Mouse (Mus musculus) heart, embryonic 12.5 days (tissue): ENCODE measurements around the gene Gpr26. TPM values are rescaled to one million over a fixed set of nuclear protein-coding genes. Genes with fewer than 3 reads are reported as not detected.

Experiments
- ATAC-seq: fragments of 200-750 bp; cut with Nextera tagmentation; 2 replicates; pipeline ENCODE4 v1.8.0; 2017; ENCODE audit warnings: moderate TSS enrichment, moderate library complexity; ENCODE audit not compliant: insufficient number of reproducible peaks, low FRiP score
- H3K27ac ChIP-seq: fragments of 300-500 bp; sonication (generic); 2 replicates; pipeline ENCODE4 v1.5.1; 2016; ENCODE audit warnings: mild to moderate bottlenecking, moderate library complexity; ENCODE audit not compliant: poor library complexity, severe bottlenecking
- H3K27me3 ChIP-seq: fragments of 300-500 bp; sonication (generic); replicated peaks from 2 replicates; pipeline ENCODE4 v1.6.1; 2016; ENCODE audit warnings: mild to moderate bottlenecking, moderate library complexity
- H3K36me3 ChIP-seq: fragments of 300-500 bp; sonication (generic); 2 replicates; pipeline ENCODE4 v1.6.1; 2016; ENCODE audit warnings: mild to moderate bottlenecking, moderate library complexity
- H3K4me1 ChIP-seq: fragments of 300-500 bp; sonication (generic); replicated peaks from 2 replicates; pipeline ENCODE4 v1.6.1; 2016; ENCODE audit warnings: mild to moderate bottlenecking
- H3K4me2 ChIP-seq: fragments of 300-500 bp; sonication (generic); 2 replicates; pipeline ENCODE4 v1.6.1; 2016; ENCODE audit warnings: mild to moderate bottlenecking, moderate library complexity
- H3K4me3 ChIP-seq: fragments of 300-500 bp; sonication (generic); 2 replicates; pipeline ENCODE4 v1.5.1; 2016; ENCODE audit warnings: mild to moderate bottlenecking
- H3K9ac ChIP-seq: fragments of 300-500 bp; sonication (generic); 2 replicates; pipeline ENCODE4 v1.6.1; 2016; ENCODE audit warnings: mild to moderate bottlenecking, moderate library complexity
- H3K9me3 ChIP-seq: fragments of 300-500 bp; sonication (generic); replicated peaks from 2 replicates; pipeline ENCODE4 v1.6.1; 2016; ENCODE audit warnings: mild to moderate bottlenecking, moderate library complexity
- WGBS: fragments of 180-500 bp; shearing (Covaris S2); methylation state at CpG from one replicate; pipeline ENCODE4 v1.1.7; 2016; 5-methylcytosine and 5-hydroxymethylcytosine counted together
- polyA plus RNA-seq: library from polyadenylated mRNA; unstranded; fragments of >200 nt; fragmentation: Nextera tagmentation; extraction: Ambion mirVana; gene quantifications from 2 replicates; pipeline ENCODE4 v1.2.1, GENCODE M21; 2016

Gene Gpr26
- polyA plus RNA-seq, 1 experiment from 2014 or later = not detected

DNA sequence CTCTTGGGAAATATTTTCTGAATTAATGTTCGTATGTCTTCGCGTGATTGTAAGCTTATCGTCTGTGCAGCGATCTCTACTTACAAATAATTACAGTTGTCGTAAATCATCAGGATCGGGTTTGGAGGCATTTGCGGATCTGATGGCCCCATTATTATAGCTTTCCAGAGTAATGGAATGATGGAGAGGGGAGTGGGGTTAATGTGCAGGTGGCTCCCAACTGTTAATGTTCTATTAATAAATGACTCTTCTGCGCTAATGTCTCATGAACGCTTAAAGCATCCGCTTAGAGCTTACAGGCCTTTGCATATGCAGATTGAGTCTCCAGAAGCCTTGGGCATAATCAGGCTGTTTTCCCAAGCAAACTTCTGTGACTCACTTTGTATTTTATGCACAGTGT lies 12.3 kb downstream of the Gpr26 start:
- no peak for ATAC-seq
- 83% methylated on average over 11 of the region's 11 CpGs for WGBS
- no peaks in the 10 kb centered on the region for H3K9me3 ChIP-seq
- peaks cover 16% of the 10 kb centered on the region for H3K27me3 ChIP-seq
- H3K4me2 ChIP-seq = no peak overlapping the region
- H3K4me1 ChIP-seq = no peaks in the 10 kb centered on the region
- no peaks in the 10 kb centered on the region for H3K36me3 ChIP-seq
- H3K9ac ChIP-seq = no peak overlapping the region
- H3K4me3 ChIP-seq = no peak overlapping the region
- H3K27ac ChIP-seq = no peak overlapping the region

DNA sequence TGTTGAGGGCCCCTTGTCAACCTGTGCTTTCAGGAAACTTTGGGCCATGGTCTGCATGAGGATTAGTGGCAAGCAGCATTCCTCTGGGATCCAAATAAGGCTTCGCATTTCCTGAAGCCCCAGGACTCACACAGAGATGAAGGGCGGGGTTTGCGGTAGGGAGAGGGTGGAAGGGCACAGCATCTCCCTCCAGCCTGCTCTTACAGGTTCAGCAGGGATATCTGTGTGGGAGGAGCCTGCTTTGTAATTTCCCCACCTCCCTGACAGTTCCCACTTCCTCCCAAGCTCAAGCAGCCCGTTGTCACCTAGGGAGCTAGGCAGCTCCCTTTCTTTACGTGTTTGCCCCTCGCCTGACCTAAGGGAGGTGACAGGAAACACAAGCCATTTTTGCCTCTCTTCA lies 22.8 kb downstream of the Gpr26 start:
- no peak overlapping the region for H3K4me3 ChIP-seq
- 11% methylated on average over 6 of the region's 6 CpGs for WGBS
- no peak for ATAC-seq

DNA sequence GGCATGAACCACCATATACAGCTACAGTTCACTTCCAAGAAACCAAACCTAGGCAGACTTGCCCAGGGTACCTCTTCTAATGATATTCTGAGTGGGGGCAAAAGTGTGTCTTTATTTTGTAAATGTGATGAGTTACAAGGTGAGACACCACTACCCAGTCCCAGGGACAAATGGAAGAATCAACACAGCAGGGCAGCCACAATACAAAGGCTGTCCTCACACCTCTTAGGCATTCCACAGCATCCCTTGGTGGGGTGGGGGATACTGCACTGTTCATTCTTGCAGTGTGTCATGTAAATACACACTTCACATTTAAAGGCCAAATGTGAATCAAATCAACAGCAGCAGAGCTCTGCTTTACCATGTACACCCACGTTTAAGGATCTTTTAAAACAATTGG lies 26.0 kb downstream of the Gpr26 start:
- Histone ChIP-seq H3K27me3 (0 out of 2 replicates have a peak, but pooled peaks cover 3% of the 10 kb centered on the region), H3K9ac (no peak overlapping the region), H3K4me3 (no peak overlapping the region), H3K9me3 (peaks cover 4% of the 10 kb centered on the region; the same call in 1 of the 2 replicates), H3K4me2 (no peak overlapping the region), H3K27ac (no peak overlapping the region), H3K4me1 (no peaks in the 10 kb centered on the region), H3K36me3 (no peaks in the 10 kb centered on the region)
- no peak for ATAC-seq
- WGBS = 49% methylated on average over 1 of the region's 1 CpGs

More for the DNA sequence above, 22.8 kb downstream of the Gpr26 start:
- Histone ChIP-seq H3K27ac (no peak overlapping the region), H3K36me3 (no peaks in the 10 kb centered on the region), H3K4me2 (no peak overlapping the region), H3K9me3 (no peaks in the 10 kb centered on the region), H3K4me1 (no peaks in the 10 kb centered on the region), H3K27me3 (0 out of 2 replicates have a peak, but pooled peaks cover 3% of the 10 kb centered on the region), H3K9ac (no peak overlapping the region)

DNA sequence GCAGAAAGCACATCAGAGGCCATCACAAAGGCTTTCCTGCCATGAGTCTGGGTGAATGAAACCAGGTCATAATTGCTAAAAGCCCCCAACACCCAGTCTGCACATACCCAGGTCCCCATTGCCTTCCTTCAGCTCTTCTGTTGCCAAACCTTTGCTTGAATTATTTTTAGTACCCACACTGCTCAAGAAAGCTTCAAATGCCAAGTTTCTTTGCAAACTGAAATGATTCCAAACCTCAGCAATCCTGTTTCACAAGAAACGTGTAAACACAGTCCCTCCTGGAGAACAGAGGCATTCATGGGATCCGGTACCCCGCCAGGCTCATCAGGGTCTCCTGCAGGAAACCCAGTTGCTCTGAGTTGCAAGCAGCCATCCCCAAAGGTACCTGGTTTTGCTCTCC lies 26.6 kb downstream of the Gpr26 start:
- WGBS = 66% methylated on average over 3 of the region's 3 CpGs
- no peak overlapping the region for H3K27ac ChIP-seq
- no peak overlapping the region for H3K4me3 ChIP-seq
- H3K9ac ChIP-seq = no peak overlapping the region
- no peak for ATAC-seq
- H3K4me1 ChIP-seq = no peaks in the 10 kb centered on the region
- no peaks in the 10 kb centered on the region for H3K36me3 ChIP-seq
- H3K27me3 ChIP-seq = 0 out of 2 replicates have a peak, but pooled peaks cover under 1% of the 10 kb centered on the region
- no peak overlapping the region for H3K4me2 ChIP-seq
- H3K9me3 ChIP-seq = peaks cover 4% of the 10 kb centered on the region; the same call in 1 of the 2 replicates

DNA sequence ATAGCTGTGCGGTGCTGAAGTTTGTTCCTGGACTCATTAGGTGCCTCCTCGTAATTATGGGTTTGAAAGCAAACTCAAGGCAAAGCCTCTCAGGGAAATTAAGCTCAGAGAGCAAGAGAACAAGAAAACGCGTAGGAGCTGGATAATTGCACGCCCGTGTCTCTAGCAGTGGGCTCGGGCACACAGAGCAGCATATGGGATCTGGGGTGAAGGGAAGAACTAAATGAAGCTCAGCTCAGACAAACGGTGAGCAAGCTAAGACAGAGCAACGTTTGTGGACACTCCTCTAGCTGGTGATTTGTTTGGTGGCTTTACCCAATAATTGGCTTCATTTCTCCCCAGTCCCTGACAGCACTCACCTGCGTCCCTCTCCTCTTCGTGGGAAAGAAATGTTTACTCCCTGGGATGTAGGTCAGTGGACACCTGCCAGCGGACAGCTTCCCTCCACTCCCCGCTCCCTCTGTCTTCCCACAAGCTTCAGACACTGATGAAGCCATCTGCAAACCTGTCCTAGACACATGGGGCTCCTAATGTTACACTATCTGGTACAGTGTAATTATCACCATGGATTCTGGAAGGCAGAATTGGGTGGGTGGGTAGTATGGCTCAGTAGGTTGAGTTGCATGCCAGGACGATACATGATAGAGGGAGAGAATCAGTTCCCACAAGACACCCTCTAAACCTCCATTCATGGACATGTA lies 39.9 kb downstream of the Gpr26 start:
- 77% methylated on average over 14 of the region's 14 CpGs for WGBS
- H3K9me3 ChIP-seq = no peaks in the 10 kb centered on the region
- H3K4me1 ChIP-seq = no peaks in the 10 kb centered on the region
- H3K4me3 ChIP-seq = no peak overlapping the region
- no peak for ATAC-seq
- H3K36me3 ChIP-seq = no peaks in the 10 kb centered on the region
- H3K27ac ChIP-seq = no peak overlapping the region
- H3K27me3 ChIP-seq = no peaks in the 10 kb centered on the region
- no peak overlapping the region for H3K4me2 ChIP-seq
- no peak overlapping the region for H3K9ac ChIP-seq

DNA sequence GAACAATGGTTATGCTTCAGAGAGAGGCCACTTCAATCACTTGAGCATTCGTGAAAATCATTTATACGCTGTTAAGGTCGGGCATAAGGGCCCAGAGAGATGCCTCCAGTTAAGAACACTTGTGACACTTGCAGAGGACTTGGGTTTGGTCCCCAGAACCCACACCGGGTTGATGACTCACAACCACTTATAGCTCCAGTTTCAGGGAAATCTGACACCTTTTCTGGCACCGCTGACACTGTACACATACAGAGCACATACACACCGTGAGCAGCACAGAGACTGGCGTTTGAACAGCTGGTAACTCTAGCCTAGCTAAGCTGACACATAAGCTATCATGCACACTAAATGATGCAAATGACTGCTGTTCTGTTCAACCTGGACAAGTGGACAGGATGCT lies 42.7 kb downstream of the Gpr26 start:
- H3K27me3 ChIP-seq = no peaks in the 10 kb centered on the region
- H3K4me1 ChIP-seq = no peaks in the 10 kb centered on the region
- no peak for ATAC-seq
- H3K27ac ChIP-seq = no peak overlapping the region
- H3K36me3 ChIP-seq = no peaks in the 10 kb centered on the region
- no peaks in the 10 kb centered on the region for H3K9me3 ChIP-seq
- no peak overlapping the region for H3K4me2 ChIP-seq
- WGBS = 78% methylated on average over 7 of the region's 7 CpGs
- H3K9ac ChIP-seq = no peak overlapping the region
- H3K4me3 ChIP-seq = no peak overlapping the region

DNA sequence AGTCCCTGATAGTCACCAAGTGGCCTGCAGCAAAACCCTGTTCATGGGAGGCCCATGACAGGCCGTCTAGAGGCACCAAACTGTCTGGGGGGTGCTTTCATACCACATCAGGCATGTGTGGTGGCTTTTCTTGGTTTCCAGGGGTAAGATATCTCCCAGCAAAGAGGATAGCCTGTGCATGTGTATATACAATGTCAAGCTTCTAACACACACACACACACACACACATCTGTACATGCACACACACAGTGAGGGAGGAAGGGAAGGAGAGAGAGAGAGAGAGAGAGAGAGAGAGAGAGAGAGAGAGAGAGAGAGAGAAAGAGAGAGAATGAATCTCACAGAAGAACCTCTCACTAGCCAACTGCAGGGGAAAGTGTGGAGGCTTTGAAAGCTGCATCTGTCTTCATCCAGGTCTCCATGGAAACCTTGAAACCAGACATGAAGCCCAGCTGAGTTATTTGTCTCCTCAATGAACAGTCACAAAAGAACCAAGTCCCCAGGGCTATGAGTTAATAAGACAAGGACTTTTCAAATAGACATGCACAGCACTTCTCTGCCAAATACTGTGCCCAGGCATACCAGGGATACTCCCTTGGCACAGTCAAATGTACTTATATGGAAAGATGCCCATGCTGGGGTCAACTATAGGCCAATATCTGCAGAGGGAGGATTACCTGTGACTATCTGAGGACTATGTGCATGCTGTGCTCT lies 46.9 kb downstream of the Gpr26 start:
- H3K27ac ChIP-seq = no peak overlapping the region
- H3K4me1 ChIP-seq = no peaks in the 10 kb centered on the region
- no peak for ATAC-seq
- H3K4me2 ChIP-seq = no peak overlapping the region
- WGBS = 36% methylated on average over 1 of the region's 1 CpGs
- no peaks in the 10 kb centered on the region for H3K27me3 ChIP-seq
- no peak overlapping the region for H3K9ac ChIP-seq
- no peaks in the 10 kb centered on the region for H3K36me3 ChIP-seq
- H3K4me3 ChIP-seq = no peak overlapping the region
- H3K9me3 ChIP-seq = no peaks in the 10 kb centered on the region

DNA sequence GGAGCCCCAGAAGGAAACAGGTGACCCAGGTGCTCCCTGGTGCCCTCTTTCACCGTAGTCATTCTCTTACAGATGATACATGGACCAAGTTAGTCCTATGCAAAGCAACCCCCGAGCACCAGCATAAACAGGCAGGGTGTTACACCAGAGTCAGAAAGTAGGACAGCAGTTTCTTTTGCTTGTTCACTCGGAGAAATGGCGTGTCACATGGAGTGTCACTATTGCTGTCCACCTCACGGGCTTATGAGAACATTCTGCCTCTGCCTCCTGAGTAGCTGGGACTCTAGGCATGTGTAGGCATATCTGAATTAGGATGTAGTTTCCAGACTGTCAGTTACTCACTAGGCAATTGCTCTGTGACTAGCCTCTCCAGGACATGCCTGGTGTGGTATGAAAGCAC lies 47.7 kb downstream of the Gpr26 start:
- no peak overlapping the region for H3K27ac ChIP-seq
- WGBS = 72% methylated on average over 5 of the region's 5 CpGs
- H3K27me3 ChIP-seq = no peaks in the 10 kb centered on the region
- no peak overlapping the region for H3K4me3 ChIP-seq
- H3K36me3 ChIP-seq = no peaks in the 10 kb centered on the region
- ATAC-seq = no peak
- H3K9me3 ChIP-seq = no peaks in the 10 kb centered on the region
- no peak overlapping the region for H3K9ac ChIP-seq
- H3K4me2 ChIP-seq = no peak overlapping the region
- H3K4me1 ChIP-seq = no peaks in the 10 kb centered on the region

DNA sequence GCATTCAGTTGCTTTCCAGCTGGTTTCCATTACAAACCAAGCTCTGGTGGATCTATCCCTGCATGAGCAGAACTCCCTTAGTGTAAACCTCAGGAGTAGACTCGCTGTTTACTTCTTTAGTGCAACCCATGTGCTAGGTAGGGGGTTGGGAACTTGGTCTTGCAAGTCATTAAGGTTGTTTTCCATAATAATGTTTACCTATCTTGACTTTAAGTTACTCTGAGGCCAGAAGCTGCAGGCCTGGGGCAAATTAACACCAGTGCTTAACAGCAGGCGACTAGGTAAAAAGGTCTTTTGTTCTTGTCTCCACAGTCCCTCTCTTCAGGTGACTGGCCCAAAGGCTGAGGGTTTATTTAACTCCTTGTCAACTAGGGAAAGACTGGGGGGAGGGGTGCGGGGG lies 48.9 kb downstream of the Gpr26 start:
- Histone ChIP-seq H3K36me3 (no peaks in the 10 kb centered on the region), H3K27ac (no peak overlapping the region), H3K4me2 (no peak overlapping the region), H3K9ac (no peak overlapping the region), H3K4me3 (no peak overlapping the region), H3K27me3 (no peaks in the 10 kb centered on the region), H3K4me1 (no peaks in the 10 kb centered on the region), H3K9me3 (no peaks in the 10 kb centered on the region; the same call in 1 of the 2 replicates)
- 12% methylated on average over 3 of the region's 3 CpGs for WGBS
- no peak for ATAC-seq

DNA sequence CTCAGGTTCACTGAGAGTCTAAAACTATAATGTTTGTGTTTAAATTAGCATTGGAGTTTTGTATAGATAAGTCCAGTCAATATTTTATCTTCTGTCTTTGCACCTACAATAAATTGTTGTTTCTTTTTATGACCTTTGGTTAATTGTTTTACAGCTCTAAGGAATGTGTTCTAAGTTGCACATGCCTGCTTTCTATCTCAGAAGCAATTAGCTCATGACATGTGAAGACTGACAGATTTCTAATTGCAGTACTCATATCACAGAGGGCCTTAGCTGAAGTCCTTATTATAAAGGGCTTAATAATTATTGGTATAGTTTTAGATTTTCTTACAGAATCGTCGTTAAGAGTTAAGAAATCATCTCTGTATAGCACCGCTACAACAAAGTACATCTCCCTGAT lies 49.7 kb downstream of the Gpr26 start:
- no peak for ATAC-seq
- Histone ChIP-seq H3K36me3 (no peaks in the 10 kb centered on the region), H3K9me3 (no peaks in the 10 kb centered on the region; the same call in none of the 2 replicates), H3K4me3 (no peak overlapping the region), H3K27ac (no peak overlapping the region), H3K4me2 (no peak overlapping the region), H3K27me3 (no peaks in the 10 kb centered on the region), H3K4me1 (no peaks in the 10 kb centered on the region), H3K9ac (no peak overlapping the region)
- 72% methylated on average over 3 of the region's 3 CpGs for WGBS

DNA sequence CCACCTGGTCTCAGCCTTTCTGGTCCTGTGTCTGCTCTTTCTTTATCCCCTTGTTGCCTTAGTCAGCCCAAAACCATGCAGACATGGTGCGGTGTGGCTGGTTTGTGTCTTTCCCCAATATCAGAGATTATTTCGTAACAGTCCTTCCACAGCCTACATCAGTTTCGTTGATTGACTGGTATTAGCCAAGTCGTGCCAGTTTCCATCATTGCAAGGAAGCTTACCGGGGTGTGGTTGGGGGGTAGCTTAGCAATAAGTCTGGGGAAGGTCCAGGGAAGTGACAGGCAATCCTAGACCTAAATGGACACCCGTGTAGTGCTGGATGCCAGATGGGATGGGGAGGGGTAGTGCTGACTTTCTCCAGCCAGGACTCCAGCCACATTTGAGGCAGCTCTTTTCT lies 59.3 kb downstream of the Gpr26 start:
- Histone ChIP-seq H3K9ac (no peak overlapping the region), H3K4me3 (no peak overlapping the region), H3K4me1 (no peaks in the 10 kb centered on the region), H3K36me3 (no peaks in the 10 kb centered on the region), H3K9me3 (no peaks in the 10 kb centered on the region; the same call in 1 of the 2 replicates), H3K27me3 (no peaks in the 10 kb centered on the region; the same call in 1 of the 2 replicates), H3K4me2 (no peak overlapping the region), H3K27ac (no peak overlapping the region)
- WGBS = 55% methylated on average over 6 of the region's 6 CpGs
- no peak for ATAC-seq
